Mouse (Mus musculus) lung, adult 2 months (tissue): ENCODE data around the gene Tex35. TPM values are rescaled to one million over a fixed set of nuclear protein-coding genes. Genes with fewer than 3 reads are reported as not detected.

Experiments used
- DNase-seq: peaks from one replicate; pipeline ENCODE4 v3.0.0; 2022
- H3K4me1 ChIP-seq: fragments of 200-500 bp; 2 replicates; pipeline ENCODE4 v1.6.1; 2011; ENCODE audit warnings: low read length; ENCODE audit not compliant: control insufficient read depth, insufficient read depth
- H3K4me3 ChIP-seq: fragments of 200-500 bp; replicated peaks from 2 replicates; pipeline ENCODE3; 2011; ENCODE audit warnings: low read depth, mild to moderate bottlenecking, control low read depth, low read length; ENCODE audit errors: extremely low read depth
- CTCF ChIP-seq: fragments of 200-500 bp; IDR thresholded peaks from 2 replicates; pipeline ENCODE4 v1.5.1; 2011; ENCODE audit warnings: mild to moderate bottlenecking, low read length, control low read depth; ENCODE audit not compliant: insufficient read depth
- POLR2A ChIP-seq: fragments of 200-500 bp; IDR thresholded peaks from 2 replicates; pipeline ENCODE4 v1.6.1; 2011; ENCODE audit warnings: low read depth, mild to moderate bottlenecking, control low read depth, low read length, borderline replicate concordance; ENCODE audit errors: extremely low read depth
- WGBS: fragments of 180-500 bp; shearing (Covaris S2); methylation state at CpG from one replicate; pipeline ENCODE4 v1.1.7; 2018; 5-methylcytosine and 5-hydroxymethylcytosine counted together
- polyA plus RNA-seq: library from polyadenylated mRNA; depleted of rRNA; stranded (reverse); fragments of >200 nt; gene quantifications from 2 replicates; pipeline ENCODE4 v1.2.3, GENCODE M21; 2012; rRNA removed

Tex35 gene
- polyA plus RNA-seq, 1 experiment: 0.15 TPM

DNA sequence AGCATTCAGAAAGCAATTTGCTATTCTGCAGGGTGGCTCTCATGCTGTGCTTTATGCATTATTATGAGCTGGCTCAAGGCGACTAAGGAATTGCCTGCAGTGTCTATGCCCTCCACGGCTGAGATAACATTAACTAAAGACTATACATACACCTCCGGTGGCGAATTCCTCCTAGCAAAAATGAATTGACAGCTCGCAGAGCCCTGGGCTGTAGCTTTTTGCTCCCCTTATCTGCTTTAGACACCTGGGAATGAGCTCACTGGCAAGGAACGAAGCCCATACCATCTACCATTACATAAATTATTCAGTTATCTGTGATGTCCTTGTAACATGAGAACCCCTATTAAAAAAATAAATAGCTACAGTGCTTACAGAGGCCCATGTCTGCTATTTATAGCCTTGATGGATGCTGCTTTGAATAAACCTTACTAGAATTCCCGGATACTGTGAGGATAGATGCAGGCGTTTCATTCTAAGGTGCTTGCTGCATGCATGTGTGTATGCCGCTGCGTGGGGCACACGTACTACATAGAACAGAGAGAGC, 53.1 kb downstream of the Tex35 start:
- no peak overlapping the region for H3K4me3 ChIP-seq
- no peak for DNase-seq
- 41% methylated on average over 11 of the region's 11 CpGs for WGBS
- no peaks in the 10 kb centered on the region for H3K4me1 ChIP-seq
- no peak for TF ChIP-seq CTCF
- TF ChIP-seq POLR2A: no peak

GRCm38 (mm10) chr1:157054659-157055058, 53.8 kb downstream of the Tex35 start:
- no peak for DNase-seq
- H3K4me3 ChIP-seq: no peak overlapping the region
- H3K4me1 ChIP-seq: no peaks in the 10 kb centered on the region
- 73% methylated on average over 7 of the region's 7 CpGs for WGBS
- TF ChIP-seq CTCF: no peak

DNA sequence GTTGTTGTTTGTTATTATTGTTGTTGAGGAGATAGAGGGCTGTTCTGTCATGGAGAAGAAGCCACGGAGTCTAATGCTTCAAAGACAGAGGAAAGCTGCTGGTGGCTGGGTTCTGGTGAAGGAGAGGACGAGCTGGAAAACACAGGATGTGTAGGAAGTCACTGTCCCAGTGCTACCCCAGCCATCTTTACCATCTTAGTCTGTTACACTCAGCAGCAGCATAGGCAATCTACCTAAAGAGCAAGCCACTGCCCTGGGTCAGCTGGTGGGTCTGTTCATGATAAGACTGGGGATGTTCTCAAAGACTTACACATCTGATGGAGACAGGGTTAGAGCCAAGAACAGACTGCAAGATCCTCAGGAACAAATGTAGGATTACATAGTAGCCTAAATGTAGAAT, 58.6 kb downstream of the Tex35 start:
- 67% methylated on average over 2 of the region's 2 CpGs for WGBS
- TF ChIP-seq POLR2A (no peak), CTCF (no peak)
- Histone ChIP-seq H3K4me3 (no peak overlapping the region), H3K4me1 (peaks cover 6% of the 10 kb centered on the region)
- DNase-seq: no peak

Other genes with a start within 250 kb of the Tex35 start
- gene Ralgps2, start 169.1 kb downstream of the Tex35 start, polyA plus RNA-seq: 6.3 and 7.0 TPM in 2 replicates